Mouse (Mus musculus) stomach, postnatal 0 days (tissue): ENCODE data around the gene Cfp.

Source experiments
- CTCF ChIP-seq: IDR thresholded peaks from 2 replicates; pipeline ENCODE4 v1.5.1; 2016; ENCODE audit warnings: antibody characterized with exemption, low read depth, mild to moderate bottlenecking, moderate library complexity
- EP300 ChIP-seq: optimal IDR thresholded peaks from 2 replicates; pipeline ENCODE3; 2016; ENCODE audit warnings: antibody characterized with exemption

DNA sequence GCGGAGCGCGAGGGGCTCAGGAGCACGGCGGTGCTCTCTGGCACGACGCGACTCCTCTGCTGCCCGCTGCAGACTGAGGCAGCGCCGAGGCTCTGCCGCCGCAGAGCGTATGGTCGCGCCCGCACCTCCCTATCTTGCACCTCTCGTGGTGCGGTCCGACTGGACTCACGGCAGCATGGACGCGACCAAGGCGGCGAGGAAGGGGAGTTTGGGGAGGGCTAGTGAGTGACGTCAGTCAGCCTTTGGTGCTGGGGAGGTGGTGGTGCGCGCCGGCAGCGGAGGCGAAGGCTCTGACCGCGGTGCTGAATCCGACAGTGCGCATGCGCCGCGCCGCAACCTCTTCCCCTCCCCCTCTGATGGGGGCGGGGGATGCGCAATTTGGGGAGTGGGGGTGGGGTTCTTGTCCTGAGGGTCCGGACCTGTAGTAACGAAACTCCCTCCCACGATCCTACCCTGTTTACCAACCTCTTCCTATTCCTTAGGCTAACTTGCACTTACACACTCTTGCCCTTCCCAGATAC, 10.5 kb downstream of the Cfp start, which contains the start of gene Syn1:
- TF ChIP-seq CTCF: no peak
- TF ChIP-seq EP300: no peak
